Mouse (Mus musculus): ENCODE data around the gene Olfr504.
"Not testable (repeated sequence)": the region's sequence is repeated elsewhere in the genome, so short reads cannot be mapped to it uniquely, and the experiment has no call there.

The Olfr504 gene

DNA sequence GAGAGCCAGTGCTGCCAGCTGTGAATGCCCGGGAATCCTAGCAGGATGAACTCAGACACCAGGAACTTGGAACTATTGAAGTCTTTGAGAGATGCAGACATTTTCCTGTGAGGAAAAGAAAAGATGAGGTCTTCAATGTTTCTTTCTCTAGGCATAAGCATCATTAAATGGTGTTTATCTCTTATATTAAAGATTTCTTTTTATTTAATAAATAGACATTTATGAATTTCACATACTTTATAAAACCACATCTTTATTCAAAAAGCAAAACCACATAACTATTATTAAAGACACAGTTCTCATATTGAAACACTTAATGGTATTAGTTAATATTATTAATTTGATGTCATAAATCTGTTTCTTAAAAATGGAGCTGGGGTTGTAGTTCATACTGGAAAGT lies at the start of gene Olfr504:
Gene Olfr504 (minus strand): TSS at position 101 of the 400 bp plus-strand sequence.
- in situ Hi-C loops (cut with MboI, MseI): no loop called here

DNA sequence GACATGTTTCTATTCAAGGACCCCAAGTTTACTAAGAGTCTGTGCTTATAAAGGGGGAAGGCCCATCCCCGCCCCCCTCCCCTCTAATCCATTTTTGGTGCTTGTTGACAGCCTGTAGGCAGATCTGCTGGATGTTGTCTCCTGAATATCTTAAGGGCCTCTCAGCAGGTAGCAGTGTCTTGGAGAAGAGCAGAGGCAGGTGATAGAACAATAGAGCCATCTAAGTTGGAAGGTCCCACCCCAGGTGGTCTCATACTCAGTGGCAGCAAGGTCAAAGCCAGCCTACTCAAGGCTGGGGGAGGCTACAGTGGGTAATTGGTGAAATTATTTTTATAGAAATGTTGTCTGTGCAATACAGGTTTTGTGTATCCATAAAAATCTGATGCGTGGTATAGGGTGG lies 48.5 kb upstream of the Olfr504 start:
- in situ Hi-C loops (cut with MboI, MseI): no loop called here

DNA sequence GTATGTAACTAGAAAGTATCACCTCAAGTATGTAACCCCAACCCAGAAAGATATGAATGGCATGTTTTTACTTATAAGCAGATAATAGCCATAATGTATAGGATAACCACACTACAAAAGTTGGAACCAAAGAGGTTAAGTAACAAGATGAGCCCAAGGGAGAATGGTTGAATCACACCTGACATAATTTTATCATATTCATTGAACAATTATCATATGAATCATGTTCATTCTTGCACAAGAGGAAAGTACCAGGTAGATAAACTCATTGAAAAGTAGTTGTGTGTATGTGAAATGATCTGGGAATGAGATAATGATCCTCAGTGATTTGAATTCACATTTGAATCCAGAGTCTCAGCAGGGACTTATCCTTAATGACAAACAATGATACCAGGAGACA lies 44.9 kb upstream of the Olfr504 start, which contains the start of gene Olfr506:
Gene Olfr506 (plus strand): TSS at position 301 of the 400 bp plus-strand sequence.
- in situ Hi-C loops (cut with MboI, MseI): no loop called here

DNA sequence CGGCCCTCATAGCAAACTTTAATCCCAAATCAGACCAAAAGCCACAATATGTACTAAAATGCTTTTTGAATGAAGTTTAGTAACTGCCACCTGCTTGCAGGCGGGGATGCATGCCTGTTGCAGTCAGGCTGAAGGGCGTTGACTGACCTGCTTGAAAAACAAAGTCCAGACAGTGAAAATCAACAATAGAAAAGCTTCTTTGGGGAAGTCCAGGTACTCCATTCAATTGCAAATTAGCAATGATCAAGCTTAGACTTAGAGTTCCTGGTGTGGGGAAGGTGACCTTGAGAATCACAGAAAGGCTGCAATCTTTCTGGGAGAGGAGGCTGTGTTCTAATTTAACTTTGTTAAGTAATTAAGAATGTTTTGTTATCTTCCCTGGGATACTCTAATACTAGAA lies 36.3 kb upstream of the Olfr504 start:
- in situ Hi-C loops (cut with MboI, MseI): not testable (repeated sequence)

DNA sequence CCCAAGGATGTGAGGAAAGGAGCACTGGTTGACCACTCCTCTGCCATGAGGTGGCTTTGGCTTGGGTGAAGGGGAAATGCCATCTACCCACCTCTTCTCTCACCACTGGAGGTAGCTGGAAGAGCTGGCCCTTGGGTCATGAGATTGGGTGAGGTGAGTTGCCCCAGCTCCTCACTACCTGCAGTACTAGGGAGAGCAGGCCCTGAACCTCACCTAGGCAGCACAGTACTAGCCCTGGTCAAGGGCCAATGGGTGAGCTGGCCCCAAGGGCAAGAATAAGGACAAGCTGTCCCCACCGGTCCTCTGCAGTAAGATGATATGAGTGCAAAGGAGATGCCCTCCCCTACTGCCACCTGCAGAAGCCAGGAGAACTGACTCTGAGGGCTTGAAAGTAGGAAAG lies 24.2 kb upstream of the Olfr504 start:
- in situ Hi-C loops (cut with MboI, MseI): no loop called here

DNA sequence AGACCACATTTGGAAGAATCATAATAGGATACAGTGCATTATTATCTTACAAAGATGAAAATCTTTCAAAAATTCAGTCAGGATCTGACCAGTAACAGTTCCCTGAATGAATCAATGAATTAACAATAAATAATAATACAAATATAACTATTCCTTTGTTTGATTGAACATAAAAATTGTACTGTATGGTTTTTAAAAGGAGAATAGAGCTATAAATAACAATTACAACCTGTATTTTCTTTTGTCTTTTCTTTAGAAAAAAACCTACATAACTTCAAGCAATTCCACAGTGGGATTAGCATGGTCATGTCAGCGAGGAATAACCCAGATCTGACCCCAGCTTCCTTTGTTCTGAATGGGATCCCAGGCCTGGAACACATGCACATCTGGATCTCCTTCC lies 21.4 kb downstream of the Olfr504 start, which contains the start of gene Olfr503:
Gene Olfr503 (plus strand): TSS at position 301 of the 400 bp plus-strand sequence.
- in situ Hi-C loops (cut with MboI, MseI): not testable (repeated sequence)

DNA sequence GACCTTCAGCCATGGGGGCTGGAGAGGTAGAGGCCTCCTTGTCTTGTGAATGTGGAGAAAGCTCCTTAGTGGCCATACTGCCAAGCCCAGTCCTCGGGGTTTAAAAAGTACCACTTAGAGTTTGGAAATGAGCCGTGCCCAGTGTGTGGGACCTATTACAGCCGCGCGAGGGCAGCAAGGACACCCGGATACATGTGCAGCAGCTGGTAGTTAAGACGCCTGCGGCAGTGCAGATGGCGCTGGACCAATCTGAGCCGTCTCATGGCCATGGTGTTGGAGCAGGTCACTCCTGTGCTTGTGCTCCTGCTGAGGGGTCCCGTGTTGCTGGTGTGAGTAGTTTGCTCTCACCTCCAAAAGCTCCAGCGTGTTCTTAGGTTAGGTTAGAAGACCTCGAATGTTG lies 23.2 kb downstream of the Olfr504 start:
- in situ Hi-C loops (cut with MboI, MseI): no loop called here

DNA sequence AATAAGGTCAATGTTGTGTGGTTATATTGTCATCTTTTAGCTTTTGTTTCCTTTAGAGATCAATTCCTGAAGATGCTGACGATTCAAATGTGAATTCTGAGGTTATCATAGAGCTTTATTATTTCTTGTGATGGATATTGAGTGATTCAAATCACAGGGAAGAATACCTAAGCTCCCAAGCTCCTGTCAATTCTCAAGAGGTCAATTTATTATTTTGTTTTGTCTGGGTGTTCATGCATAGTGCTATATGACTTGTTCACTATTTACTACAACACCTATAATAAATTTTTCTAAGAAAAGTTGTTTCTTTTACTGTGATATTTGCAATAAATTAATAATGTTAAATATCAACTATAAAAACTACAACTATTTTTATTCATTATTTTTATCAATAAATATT lies 40.6 kb downstream of the Olfr504 start, which contains the start of gene Olfr502:
Gene Olfr502 (minus strand): TSS at position 101 of the 400 bp plus-strand sequence.
- in situ Hi-C loops (cut with MboI, MseI): no loop called here

Measured in regulatory T cell (primary cell).